Mouse (Mus musculus) E14TG2a.4 (cell line): ENCODE results near the gene Aspscr1.

Source experiments
- CTCF ChIP-seq: conservative IDR thresholded peaks from 2 replicates; pipeline ENCODE4 v1.5.1; 2014; ENCODE audit warnings: low read length
- POU5F1 ChIP-seq: IDR thresholded peaks from 2 replicates; pipeline ENCODE4 v1.6.1; 2014; ENCODE audit warnings: low read length, borderline replicate concordance

GRCm38 (mm10) chr11:120676951-120677350 is 4.2 kb downstream of the Aspscr1 start:
- TF ChIP-seq CTCF (no peak), POU5F1 (no peak)
